Mouse (Mus musculus) heart, postnatal 0 days (tissue): ENCODE results near the gene Tnfrsf25. TPM values are rescaled to one million over a fixed set of nuclear protein-coding genes. Genes with fewer than 3 reads are reported as not detected.

ENCODE experiments used
- ATAC-seq: fragments of 200-750 bp; cut with Nextera tagmentation; 2 replicates; pipeline ENCODE4 v1.8.0; 2017; ENCODE audit warnings: low read depth, moderate number of reproducible peaks, moderate library complexity; ENCODE audit not compliant: insufficient read depth
- DNase-seq: peaks from one replicate; pipeline ENCODE4 v3.0.0-alpha.2; 2016; ENCODE audit warnings: low spot score
- H3K27ac ChIP-seq: fragments of 300-500 bp; sonication (generic); 2 replicates; pipeline ENCODE4 v1.5.1; 2014; ENCODE audit warnings: low read depth, mild to moderate bottlenecking
- H3K27me3 ChIP-seq: fragments of 300-500 bp; sonication (generic); 2 replicates; pipeline ENCODE4 v1.6.1; 2014; ENCODE audit warnings: low read length, mixed read lengths; ENCODE audit not compliant: control insufficient read depth, insufficient read depth
- H3K36me3 ChIP-seq: fragments of 300-500 bp; sonication (generic); replicated peaks from 2 replicates; pipeline ENCODE4 v1.6.1; 2014; ENCODE audit warnings: low read length, mixed read lengths; ENCODE audit not compliant: control insufficient read depth, insufficient read depth
- H3K4me1 ChIP-seq: fragments of 300-500 bp; sonication (generic); 2 replicates; pipeline ENCODE4 v1.6.1; 2014; ENCODE audit warnings: antibody characterized with exemption; ENCODE audit not compliant: control insufficient read depth, insufficient read depth
- H3K4me2 ChIP-seq: fragments of 300-500 bp; sonication (generic); 2 replicates; pipeline ENCODE4 v1.6.1; 2014; ENCODE audit warnings: low read depth, mild to moderate bottlenecking, low read length, moderate library complexity
- H3K4me3 ChIP-seq: fragments of 300-500 bp; sonication (generic); 2 replicates; pipeline ENCODE4 v1.5.1; 2014; ENCODE audit warnings: low read depth, low read length
- H3K9ac ChIP-seq: fragments of 300-500 bp; sonication (generic); replicated peaks from 2 replicates; pipeline ENCODE4 v1.6.1; 2014; ENCODE audit warnings: low read depth, low read length, mixed read lengths
- H3K9me3 ChIP-seq: fragments of 300-500 bp; sonication (generic); replicated peaks from 2 replicates; pipeline ENCODE4 v1.6.1; 2016; ENCODE audit warnings: low read length; ENCODE audit not compliant: control insufficient read depth
- CTCF ChIP-seq: IDR thresholded peaks from 2 replicates; pipeline ENCODE4 v1.5.1; 2016; ENCODE audit warnings: antibody characterized with exemption, control low read depth, low read depth
- EP300 ChIP-seq: IDR thresholded peaks from 2 replicates; pipeline ENCODE4 v1.6.1; 2016; ENCODE audit warnings: antibody characterized with exemption, low read depth
- WGBS: fragments of 180-500 bp; shearing (Covaris S2); extraction: QIAGEN DNeasy Blood & Tissue Kit; methylation state at CpG from one replicate; pipeline ENCODE4 v1.1.7; 2014; 5-methylcytosine and 5-hydroxymethylcytosine counted together
- polyA plus RNA-seq: library from polyadenylated mRNA; unstranded; fragments of >200 nt; fragmentation: Nextera tagmentation; extraction: Ambion mirVana; gene quantifications from 2 replicates; pipeline ENCODE4 v1.2.1, GENCODE M21; 2015
- total RNA-seq: library from RNA; depleted of rRNA; stranded (reverse); fragments of >200 nt; gene quantifications from 2 replicates; pipeline ENCODE4 v1.2.3, GENCODE M21; 2014; ENCODE audit warnings: low replicate concordance

Tnfrsf25 gene
- total and polyA plus RNA-seq, 2 experiments from 2014 or later = 0.75 TPM; not detected in 1

GRCm38 (mm10) chr4:152151451-152151965, 35.8 kb downstream of the Tnfrsf25 start:
- no peaks in the 10 kb centered on the region for H3K36me3 ChIP-seq
- no peaks in the 10 kb centered on the region for H3K9me3 ChIP-seq
- no peak overlapping the region for H3K27ac ChIP-seq
- H3K4me3 ChIP-seq = peak overlapping the region; percentile 43
- DNase-seq = no peak
- H3K9ac ChIP-seq = no peak overlapping the region
- peaks cover 5% of the 10 kb centered on the region; the same call in 1 of the 2 replicates for H3K4me1 ChIP-seq
- ATAC-seq = no peak
- TF ChIP-seq EP300 (no peak), CTCF (no peak)
- peaks cover 50% of the 10 kb centered on the region for H3K27me3 ChIP-seq
- 29% methylated on average over 7 of the region's 7 CpGs for WGBS
- peak overlapping the region; percentile 58 for H3K4me2 ChIP-seq

GRCm38 (mm10) chr4:152151966-152152544, 36.3 kb downstream of the Tnfrsf25 start, which contains the start of gene Espn:
Espn (minus strand) TSS chr4:152152371.
- Histone ChIP-seq H3K9me3 (no peaks in the 10 kb centered on the region), H3K27ac (no peak within 1 kb of the TSS), H3K4me3 (peak within 1 kb of the TSS; percentile 43), H3K9ac (no peak within 1 kb of the TSS), H3K36me3 (no peaks in the 10 kb centered on the region), H3K4me1 (peaks cover 5% of the 10 kb centered on the region; the same call in 1 of the 2 replicates), H3K4me2 (peak within 1 kb of the TSS; percentile 58), H3K27me3 (peaks cover 49% of the 10 kb centered on the region)
- DNase-seq = peak; percentile 26
- peak; percentile 81 for ATAC-seq
- no peak for TF ChIP-seq CTCF
- no peak for TF ChIP-seq EP300
- 2% methylated on average over 49 of the region's 57 CpGs for WGBS

- peak; percentile 59 for ATAC-seq
Observed at GRCm38 (mm10) chr4:152153771-152154177, 38.0 kb downstream of the Tnfrsf25 start.

DNA sequence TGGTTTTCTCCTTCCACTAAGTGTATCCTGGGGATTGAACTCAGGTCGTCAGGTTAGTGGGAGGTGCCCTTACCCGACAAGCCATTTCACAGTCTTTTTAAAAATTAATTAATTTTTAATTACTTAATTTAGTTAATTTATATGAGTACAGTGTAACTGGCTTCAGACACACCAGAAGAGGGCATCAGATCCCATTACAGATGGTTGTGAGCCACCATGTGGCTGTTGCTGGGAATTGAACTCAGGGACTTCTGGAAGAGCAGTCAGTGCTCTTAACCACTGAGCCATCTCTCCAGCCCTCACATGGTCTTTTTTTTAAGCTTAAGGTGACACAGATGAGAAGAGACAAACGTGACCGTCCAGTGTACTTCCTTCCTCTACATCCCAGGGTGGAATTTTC, 39.3 kb downstream of the Tnfrsf25 start:
- DNase-seq (no peak), ATAC-seq (no peak)
- no peak for TF ChIP-seq CTCF
- no peak for TF ChIP-seq EP300
- Histone ChIP-seq H3K4me2 (no peak overlapping the region), H3K9me3 (no peaks in the 10 kb centered on the region), H3K27ac (no peak overlapping the region), H3K9ac (no peak overlapping the region), H3K36me3 (no peaks in the 10 kb centered on the region), H3K4me1 (peaks cover 5% of the 10 kb centered on the region; the same call in 1 of the 2 replicates), H3K4me3 (no peak overlapping the region), H3K27me3 (peaks cover 72% of the 10 kb centered on the region)
- 45% methylated on average over 4 of the region's 4 CpGs for WGBS

More at GRCm38 (mm10) chr4:152153771-152154177, 38.0 kb downstream of the Tnfrsf25 start:
- Histone ChIP-seq H3K27me3 (peaks cover 59% of the 10 kb centered on the region), H3K9me3 (no peaks in the 10 kb centered on the region), H3K27ac (no peak overlapping the region), H3K4me3 (peak overlapping the region; percentile 32), H3K36me3 (no peaks in the 10 kb centered on the region), H3K4me1 (peaks cover 5% of the 10 kb centered on the region; the same call in 1 of the 2 replicates), H3K9ac (no peak overlapping the region), H3K4me2 (peak overlapping the region; percentile 53)
- DNase-seq = peak; percentile 77
- WGBS = 2% methylated on average over 23 of the region's 23 CpGs
- TF ChIP-seq EP300 = no peak
- TF ChIP-seq CTCF = peak; percentile 73

DNA sequence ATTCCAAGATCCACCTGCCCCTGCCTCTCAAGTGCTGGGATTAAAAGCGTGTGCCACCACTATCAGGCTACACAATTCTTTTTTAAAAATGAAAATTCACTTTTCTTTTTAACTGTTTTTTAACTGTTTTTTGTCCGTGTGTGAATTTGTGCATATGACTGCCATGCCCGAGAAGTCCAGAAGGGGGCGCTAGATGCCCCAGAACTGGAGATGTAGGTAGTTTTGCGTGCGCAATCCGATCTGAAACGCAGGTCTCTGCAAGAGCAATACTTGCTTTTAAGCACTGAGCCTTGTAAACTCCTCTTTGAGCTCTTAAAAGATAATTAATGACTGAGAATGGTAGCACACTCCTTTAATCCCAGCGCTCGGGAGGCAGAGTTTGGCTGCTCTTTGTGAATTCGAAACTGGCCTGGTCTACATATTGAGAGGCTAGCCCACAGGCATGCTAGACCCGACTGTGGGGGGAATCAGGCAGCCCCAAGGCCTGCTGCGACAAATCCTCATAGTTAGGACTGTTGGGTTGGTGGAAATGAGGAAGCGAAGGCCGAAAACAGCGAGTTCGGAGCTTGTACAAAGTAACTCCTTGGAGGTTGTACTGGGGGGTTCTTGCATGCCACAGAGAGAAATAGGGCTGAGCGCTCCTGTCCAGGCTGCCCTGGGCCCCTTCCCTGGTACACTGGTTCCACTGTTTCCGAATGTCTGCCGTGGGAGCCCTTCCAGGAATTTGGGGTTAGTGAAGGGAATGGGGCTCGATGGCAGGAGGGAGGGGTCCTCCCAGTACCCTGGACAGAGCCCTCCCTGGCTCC, 42.2 kb downstream of the Tnfrsf25 start:
- Histone ChIP-seq H3K27ac (no peak overlapping the region), H3K36me3 (no peaks in the 10 kb centered on the region), H3K4me1 (peaks cover 5% of the 10 kb centered on the region; the same call in 1 of the 2 replicates), H3K4me3 (peak overlapping the region; percentile 39), H3K4me2 (peak overlapping the region; percentile 55), H3K27me3 (peaks cover 68% of the 10 kb centered on the region), H3K9me3 (no peaks in the 10 kb centered on the region), H3K9ac (no peak overlapping the region)
- WGBS = 18% methylated on average over 21 of the region's 21 CpGs
- TF ChIP-seq CTCF (peak; percentile 54), EP300 (no peak)
- ATAC-seq (no peak), DNase-seq (no peak)
